Mouse (Mus musculus) lung, postnatal 0 days (tissue): ENCODE measurements around the gene Arid5b.
"Not testable (repeated sequence)": the region's sequence is repeated elsewhere in the genome, so short reads cannot be mapped to it uniquely, and the experiment has no call there.

ENCODE experiments used
- CTCF ChIP-seq: IDR thresholded peaks from 2 replicates; pipeline ENCODE4 v1.5.1; 2016; ENCODE audit warnings: antibody characterized with exemption, mild to moderate bottlenecking
- EP300 ChIP-seq: IDR thresholded peaks from 2 replicates; pipeline ENCODE4 v1.6.1; 2016; ENCODE audit warnings: antibody characterized with exemption, mild to moderate bottlenecking, control low read depth

GRCm38 (mm10) chr10:68099801-68100200 is 178.7 kb downstream of the Arid5b start:
- not testable (repeated sequence) for TF ChIP-seq CTCF, EP300
